Mouse (Mus musculus) small intestine, adult 2 months (tissue): ENCODE results near the gene Tbk1.

Experiments
- CTCF ChIP-seq: fragments of 200-500 bp; IDR thresholded peaks from 2 replicates; pipeline ENCODE4 v1.5.1; 2012; ENCODE audit warnings: low read depth, mild to moderate bottlenecking, control low read depth, inconsistent platforms, low read length, moderate library complexity, mixed read lengths; ENCODE audit not compliant: insufficient replicate concordance, insufficient read length; ENCODE audit errors: extremely low read depth
- POLR2A ChIP-seq: fragments of 200-500 bp; IDR thresholded peaks from 2 replicates; pipeline ENCODE4 v1.6.1; 2012; ENCODE audit warnings: low read depth, mild to moderate bottlenecking, control low read depth, inconsistent platforms, low read length, moderate library complexity

DNA sequence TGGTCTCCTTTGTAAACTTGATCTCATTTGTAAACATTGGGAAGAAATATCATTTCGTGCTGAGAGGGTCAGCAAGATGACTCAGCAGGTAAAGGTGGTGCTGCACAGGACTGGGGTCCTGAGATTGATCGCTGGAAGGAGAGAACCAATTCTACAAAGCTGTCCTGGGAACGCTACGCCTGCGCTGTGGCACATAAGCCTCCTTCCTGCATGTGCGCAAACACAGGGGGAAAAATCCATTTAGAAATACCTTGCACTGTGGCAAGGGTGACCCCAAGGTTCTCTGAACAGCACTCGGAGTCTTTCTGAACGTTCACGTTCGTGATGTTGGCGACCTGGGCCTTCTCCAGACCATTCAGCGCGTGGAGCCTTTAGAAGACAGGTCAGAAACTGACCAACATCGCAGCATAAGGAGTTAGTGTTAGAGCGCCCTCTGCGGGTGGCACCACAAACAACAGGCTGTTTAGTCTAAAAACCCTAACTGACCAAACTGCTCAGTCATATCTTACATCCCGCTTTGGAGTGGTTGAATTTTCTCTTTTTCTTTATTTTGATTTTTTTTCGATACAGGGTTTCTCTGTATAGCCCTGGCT, 70.5 kb downstream of the Tbk1 start:
- TF ChIP-seq CTCF = peak; percentile 76; the same call in 1 of the 2 replicates
- no peak for TF ChIP-seq POLR2A
